Mouse (Mus musculus) hematopoietic stem cell, adult 5-6 weeks (primary cell): ENCODE data around the gene Lpin2. TPM values are rescaled to one million over a fixed set of nuclear protein-coding genes. Genes with fewer than 3 reads are reported as not detected.
A peak's percentile ranks its signal among the peaks of the same experiment; 100 is the strongest.

ENCODE experiments used
- ATAC-seq, 2 experiments: fragments of 125-278 bp in 1 of 2; replicated peaks in 1 of 2; 2 replicates each; pipeline ENCODE4 v1.8.0; 2016 to 2017; ENCODE audit warnings: inconsistent platforms in 2 of 2, mild to moderate bottlenecking in 2 of 2, moderate number of reproducible peaks in 2 of 2, low read depth in 1 of 2, moderate TSS enrichment in 1 of 2; ENCODE audit not compliant: low FRiP score in 2 of 2, poor library complexity in 2 of 2, severe bottlenecking in 2 of 2, insufficient read depth in 1 of 2, low TSS enrichment in 1 of 2
- total RNA-seq: library from RNA; stranded (forward); fragments of 172-1452, 232-1000 nt; gene quantifications from 2 replicates; pipeline ENCODE4 v1.2.3, GENCODE M21; 2017

Gene Lpin2
- 54.8 and 72.9 TPM in 2 replicates for total RNA-seq

DNA sequence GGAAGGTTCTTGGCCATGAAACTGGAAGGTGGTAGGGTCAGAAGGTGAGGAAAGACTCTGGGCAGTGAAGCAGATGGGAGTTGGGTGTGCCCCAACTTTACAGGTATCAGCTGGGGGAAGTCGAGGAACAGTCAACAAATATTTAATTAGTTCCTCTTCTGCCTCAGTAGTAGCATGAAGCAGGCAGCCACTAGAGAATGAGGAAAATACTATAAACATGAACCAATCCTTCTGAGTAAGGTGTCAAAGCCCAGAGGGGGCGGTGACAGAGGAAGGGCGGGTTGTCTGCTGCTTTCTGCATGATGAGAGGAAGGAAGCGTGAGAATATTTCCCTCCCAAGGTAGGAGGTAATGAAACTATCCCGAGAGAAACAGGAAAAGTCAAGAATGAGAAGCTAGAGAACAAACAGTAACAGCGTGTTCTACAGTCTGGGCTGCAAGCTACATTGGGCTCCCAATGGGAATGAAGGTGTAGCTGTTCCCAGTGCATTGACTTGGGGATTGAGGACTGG is at the start of gene Lpin2:
Gene Lpin2 (plus strand): TSS at position 350 of the 511 bp plus-strand sequence.
- ATAC-seq = peak in 1 of 2 experiments; percentile 9; a peak in 1 of 4 replicates

- ATAC-seq = peak; percentile 32 to 35; a peak in 3 of 4 replicates
These were observed 49.4 kb upstream of the Lpin2 start for GRCm38 (mm10) chr17:71132856-71133439.

GRCm38 (mm10) chr17:71134441-71134955 is 47.9 kb upstream of the Lpin2 start:
- no peak for ATAC-seq

- peak; percentile 68 to 75 for ATAC-seq
These were observed 47.3 kb upstream of the Lpin2 start for GRCm38 (mm10) chr17:71135108-71135507.

- ATAC-seq = no peak
These were observed 46.5 kb upstream of the Lpin2 start for GRCm38 (mm10) chr17:71135866-71136265.

DNA sequence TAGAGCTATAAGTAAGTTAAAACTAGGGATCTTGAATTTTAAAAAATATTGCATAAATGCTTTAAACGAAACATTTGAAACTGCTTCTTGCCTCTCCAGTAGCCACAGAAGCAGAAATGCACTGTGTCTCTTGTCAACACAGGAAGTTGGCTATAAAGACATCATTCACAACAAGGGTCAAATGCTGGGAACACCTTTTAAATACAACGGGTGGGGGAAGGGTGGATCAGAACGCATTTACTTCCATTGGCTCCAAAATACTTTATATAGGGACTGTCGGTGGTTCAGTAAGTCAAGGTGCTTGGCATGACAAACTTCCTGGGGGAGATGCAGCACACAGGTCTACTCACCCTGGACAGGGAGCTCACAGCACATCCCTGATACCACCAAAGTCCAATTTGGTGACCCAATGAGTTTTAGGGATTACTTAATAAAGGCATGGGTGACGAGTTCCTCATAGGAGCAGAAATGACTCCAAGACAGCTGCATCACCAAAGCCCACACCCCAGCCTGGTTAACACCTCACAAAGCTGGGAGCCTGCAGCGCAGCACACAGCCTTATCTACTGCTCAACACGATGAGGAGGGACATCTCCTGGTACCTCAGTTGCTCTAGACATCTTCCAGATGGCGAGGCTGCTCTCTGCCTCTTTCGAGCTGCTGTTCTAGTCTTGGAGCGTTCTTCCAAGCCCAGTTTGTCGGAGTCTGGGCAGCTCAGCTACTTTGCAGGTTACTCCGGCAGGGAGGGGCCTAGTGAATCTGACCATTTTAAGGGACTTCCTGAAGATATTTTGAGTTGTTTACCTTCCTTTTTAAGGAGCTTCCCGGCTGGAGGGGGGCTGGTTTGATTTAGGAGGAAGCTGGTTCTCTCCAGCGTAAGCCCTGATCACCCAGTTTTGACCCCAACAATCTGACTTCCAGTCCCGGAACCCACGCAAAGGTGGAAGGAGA is 45.7 kb upstream of the Lpin2 start:
- ATAC-seq = no peak

GRCm38 (mm10) chr17:71137334-71137721 is 45.0 kb upstream of the Lpin2 start:
- no peak for ATAC-seq

DNA sequence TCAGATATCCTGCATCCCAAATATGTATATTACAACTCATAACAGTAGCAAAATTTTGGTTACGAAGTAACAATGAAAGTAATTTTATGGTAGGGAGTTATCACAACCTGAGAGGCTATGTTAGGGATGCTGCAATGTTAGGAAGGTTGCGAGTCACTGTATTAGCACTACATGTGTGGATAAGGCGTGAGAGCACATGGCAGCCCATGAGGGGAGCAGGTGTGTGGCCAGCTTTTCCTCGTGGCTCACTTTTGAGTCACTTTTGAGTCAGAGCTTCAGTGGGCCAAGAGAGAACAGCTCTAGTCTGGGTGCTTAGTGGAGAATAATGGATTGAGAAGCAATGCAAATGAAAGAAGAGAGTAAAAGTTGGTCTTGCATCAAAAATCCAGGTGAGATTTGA is 40.3 kb upstream of the Lpin2 start:
- ATAC-seq = no peak

DNA sequence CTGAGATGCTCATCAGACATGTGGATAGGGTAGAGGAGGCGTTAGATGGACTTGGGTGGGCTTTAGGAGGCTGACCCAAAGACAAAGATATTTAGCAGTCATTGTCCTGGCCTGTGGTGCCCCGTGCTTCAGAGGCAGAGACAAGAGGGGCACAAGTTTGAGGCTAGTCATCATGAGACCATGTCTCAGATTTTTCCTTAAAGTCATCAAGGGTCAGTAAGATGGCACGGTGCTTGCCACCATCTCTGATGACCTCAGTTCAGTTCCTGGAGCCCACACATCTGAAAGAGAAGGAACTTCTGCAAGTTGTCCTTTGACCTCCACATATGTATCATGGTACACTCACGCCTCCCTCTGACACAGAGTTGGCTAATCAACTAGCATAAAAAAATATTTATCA is 39.2 kb upstream of the Lpin2 start:
- ATAC-seq = no peak

DNA sequence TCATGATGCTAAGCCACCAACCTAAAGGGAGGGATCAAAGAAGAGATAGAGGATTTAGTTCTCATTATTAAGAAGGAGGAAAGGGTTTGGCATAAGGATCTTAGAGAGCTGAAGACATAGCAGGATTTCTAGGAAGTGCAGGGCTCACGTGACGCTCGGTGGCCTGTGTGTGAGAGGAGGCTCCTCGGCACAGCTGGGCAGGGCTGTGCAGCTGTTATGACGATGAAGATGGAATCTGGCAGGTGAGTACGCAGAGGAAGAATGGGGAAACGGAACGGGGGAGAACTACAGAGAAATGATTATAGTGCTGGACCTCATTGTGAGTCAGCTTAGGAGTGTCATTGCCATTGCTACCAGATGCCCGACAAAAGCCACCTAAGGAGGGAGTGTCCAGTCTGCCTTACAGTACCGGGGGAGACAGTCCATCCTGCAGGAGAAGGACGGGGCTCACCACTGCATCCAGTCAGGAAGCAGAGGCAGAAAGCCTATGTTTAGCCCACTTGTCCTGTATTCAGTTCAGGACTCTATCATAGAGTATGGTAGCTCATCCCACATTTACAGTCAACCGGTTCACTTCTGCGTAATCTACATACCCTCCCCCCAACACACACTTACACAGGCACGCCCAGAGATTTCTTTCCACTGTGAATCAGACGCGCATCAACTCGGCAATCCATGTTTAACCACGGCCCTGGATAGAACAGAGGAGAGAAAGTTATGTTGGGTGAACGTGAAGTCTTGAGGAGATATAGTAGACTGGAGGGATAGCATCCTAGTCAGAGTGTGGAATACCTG is 37.8 kb upstream of the Lpin2 start:
- ATAC-seq = no peak

DNA sequence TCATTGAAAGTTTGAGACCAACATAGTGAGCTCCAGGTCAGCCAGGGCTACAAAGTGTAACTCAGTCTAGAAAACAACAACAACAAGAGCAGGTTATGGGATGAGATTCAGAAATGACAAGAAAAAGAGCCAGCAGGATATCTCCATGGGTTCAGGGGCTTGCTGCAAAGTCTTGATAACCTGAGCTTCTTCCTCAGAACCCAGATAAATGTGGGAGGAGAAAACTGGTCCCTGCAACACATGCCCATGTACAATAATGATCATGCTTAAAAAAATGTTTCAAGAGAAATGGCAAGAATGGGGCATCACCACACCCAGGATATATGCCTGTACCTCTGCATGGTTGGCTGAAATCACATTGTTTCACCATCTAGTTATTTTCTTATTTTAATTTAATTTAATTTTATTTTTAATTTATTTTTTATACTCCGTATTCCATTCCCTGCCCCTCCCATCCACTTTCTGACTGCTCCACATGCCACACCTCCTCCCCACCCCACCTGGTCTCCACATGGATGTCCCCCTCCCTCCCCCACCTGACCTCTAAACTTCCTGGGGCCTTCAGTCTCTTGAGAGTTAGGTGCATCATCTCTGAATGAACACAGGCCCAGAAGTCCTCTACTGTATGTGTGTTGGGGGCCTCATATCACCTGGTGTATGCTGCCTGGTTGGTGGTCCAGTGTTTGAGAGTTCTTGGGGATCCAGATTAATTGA is 37.0 kb upstream of the Lpin2 start:
- ATAC-seq = no peak

DNA sequence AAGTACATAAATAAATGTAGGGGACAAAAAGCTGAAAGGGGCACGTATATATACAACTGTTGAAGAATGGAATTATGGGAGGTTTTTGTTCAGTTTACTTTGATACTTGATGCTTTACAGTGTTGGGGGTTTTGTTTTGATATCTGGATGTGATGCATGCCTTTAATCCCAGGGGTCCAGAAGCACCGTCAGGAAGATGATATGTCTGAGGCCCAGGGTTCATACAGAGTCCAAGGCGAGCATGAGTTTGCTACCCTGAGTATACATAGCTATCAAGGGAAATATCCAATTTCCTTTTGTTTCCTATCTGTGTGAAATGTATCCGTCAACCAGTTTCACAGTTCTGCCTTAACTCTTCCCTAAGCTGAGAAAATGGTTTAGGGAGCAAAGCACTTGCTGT is 29.0 kb upstream of the Lpin2 start:
- no peak for ATAC-seq

- no peak for ATAC-seq
These were observed 27.1 kb upstream of the Lpin2 start for GRCm38 (mm10) chr17:71155271-71155670.

DNA sequence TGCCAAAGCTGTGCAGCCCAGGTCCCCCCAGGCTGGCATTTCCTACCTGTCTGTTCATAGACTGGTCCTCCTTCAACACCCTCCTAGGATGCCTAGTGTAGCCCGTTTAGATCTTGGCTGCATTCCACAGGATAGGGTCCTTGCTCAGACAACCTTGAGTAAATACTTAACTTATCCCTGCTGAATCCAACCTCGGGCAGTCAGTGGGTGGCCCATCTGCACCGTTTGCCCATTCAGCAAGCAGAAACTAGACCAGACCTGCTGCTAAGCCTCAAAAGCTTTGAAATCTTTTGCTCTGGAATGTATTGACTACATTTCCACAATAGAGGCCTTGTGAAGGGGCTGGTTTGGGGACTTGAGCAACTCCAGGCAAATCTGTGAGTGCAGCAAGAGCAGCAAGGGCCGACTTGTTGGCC is 23.2 kb upstream of the Lpin2 start:
- no peak for ATAC-seq

DNA sequence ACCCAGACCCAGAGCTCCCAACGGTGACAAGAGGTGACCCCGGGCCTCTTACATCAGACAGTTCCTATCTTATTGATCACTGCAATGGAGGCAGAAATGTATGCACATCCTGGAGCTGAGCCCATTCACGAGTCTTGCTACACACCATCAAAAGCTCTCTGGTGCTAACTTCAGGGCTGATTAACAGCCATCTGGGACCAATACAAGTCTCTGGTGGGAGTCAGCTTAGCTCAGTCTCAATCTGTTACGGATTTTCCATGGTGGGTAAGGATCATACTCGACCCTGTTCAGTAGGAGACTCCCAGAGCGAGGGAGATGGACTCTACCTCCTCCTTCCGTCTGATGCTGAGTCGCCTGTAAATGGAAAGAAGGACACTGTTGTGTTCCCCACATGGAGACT is 22.6 kb upstream of the Lpin2 start:
- no peak for ATAC-seq

DNA sequence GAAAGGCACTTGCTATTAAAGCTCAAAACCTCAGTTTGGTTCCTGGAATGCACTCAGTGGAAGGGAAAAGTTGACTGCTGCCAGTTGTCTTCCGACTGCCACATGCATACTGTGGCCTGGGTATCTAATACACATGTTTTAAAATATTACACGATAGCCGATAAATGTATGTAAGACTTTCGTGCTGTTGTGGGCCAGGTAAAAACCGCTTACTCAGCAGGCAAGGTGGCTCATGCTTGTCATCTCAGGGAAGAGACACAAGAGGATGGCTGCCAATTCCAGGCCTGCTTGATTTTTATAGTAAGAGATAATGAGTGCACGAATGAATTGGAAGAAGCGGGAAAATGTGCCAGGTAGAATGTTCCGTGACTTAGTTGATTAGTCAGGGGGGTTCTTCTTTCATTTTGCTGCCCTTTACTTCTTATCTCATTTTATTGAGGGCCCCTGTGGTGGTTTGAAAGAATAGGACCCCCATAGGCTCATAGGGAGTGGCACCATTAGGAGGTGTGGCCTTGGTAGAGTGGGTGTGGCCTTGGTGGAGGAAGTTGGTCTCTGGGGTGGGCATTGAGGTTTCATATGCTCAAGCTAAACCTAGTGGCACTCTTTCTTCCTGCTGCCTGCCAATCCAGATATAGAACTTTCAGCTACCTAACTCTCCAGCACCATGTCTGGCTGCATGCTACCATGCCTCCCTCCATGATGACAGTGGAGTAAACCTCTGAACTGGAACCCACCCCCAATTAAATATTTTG is 21.9 kb upstream of the Lpin2 start:
- ATAC-seq = no peak
